Mouse (Mus musculus) frontal cortex, postnatal 10 days (tissue): ENCODE measurements around the gene Dbil5.

Experiments
- DNase-seq, 2 experiments: peaks; one replicate each; pipeline ENCODE4 v3.0.0; 2022; ENCODE audit warnings: low spot score in 2 of 2, mixed read lengths in 1 of 2

Gene Dbil5

DNA sequence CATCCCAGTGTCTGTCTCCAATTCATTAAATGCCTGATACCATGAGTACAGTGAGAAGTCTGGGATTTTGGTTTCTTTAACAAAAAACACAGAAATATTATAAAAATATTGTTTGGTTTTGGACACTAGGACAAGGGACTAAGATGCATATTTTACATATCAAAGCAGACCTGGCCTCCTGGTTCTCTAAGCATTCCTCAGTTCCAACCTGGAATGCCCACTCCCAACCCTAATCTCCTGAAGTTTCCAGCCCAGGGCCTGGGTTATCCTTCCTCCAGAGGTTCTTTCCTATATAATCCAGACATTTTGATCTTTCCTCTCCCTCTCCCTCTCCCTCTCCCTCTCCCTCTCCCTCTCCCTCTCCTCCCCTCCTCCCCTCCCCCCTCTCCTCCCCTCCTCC is 7.6 kb downstream of the Dbil5 start:
- no peak for DNase-seq

DNA sequence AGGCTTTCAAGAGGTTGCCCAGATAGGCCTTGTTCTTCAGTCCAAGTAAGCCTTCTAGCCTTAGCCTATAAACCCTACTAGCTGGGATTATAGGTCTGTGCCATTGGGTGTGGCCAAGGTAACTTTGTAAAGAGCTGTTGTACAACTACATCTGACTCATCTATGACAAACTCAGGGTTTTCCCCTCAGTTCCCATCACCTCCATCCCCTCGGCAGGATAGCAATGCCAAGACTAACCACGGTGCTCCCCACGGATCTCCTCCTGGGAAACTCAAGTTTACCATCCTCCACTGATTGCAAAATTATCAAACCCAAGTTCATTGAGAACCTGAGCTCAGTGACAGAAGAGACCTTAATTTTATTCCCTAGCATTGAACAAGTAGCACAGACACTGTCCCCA is 18.7 kb downstream of the Dbil5 start:
- no peak for DNase-seq

DNA sequence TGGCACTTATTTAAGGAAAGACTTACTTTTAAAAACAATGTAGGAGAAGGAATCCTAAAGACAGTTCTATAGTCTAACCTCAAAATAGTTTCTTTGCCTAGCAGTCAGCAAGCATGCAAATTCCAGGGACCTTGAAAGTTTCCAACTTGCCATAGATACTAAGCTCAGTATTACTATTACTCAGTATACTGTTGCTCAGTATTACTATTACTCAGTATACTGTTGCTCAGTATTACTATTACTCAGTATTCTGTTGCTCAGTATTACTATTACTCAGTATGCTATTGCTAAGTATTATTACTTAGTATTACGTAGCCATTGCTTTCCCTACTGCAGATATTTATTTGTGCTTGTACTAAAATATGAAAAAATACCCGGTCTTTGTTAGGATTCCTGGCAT is 22.3 kb downstream of the Dbil5 start:
- DNase-seq, result no peak

DNA sequence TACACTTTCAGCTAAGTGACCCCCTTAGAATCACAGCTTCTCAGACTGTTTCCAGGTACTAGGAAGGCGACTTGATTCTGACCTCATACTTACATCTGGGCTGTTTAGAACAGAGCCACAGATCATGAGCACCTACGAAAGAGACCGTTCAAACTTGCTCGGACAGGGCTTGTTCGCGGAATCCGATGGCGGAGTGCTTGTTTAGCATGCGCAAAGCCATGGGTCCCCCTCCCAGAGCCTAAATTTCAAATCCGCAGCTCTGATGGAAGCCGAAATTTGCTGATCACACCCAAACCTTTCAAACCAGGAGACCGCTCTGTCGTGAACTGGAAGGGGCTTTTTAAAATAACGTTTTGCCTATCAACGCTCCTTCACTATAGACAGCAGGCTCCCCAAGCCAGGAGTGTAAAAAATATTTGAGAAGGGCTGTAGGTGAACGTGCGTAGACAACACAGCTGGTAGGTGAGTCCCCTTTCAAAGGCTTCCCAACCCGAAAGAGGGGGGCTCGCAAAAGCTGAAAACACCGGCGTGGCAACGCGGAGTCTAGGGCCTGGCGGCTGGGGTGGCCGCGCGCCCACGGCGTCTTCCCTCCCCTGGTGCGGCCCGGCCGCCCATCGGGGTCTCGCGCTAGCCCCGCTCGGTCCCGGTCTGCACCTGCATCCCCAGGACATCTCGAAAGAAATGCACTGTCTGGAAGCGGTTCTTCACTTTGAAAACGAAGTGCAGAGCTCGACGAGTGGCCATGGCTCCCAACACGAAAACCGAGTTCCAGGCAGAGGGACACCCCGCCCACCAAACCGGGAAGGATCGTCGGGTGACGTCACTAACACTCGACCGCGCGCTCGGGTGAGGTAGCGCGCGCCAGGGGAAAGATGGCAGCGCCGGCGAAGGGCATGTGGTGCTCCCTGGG is 25.7 kb downstream of the Dbil5 start, which contains the start of the genes Mrm3 and Glod4:
TSS of gene Mrm3 (plus strand) at position 815 of the 910 bp plus-strand sequence.
TSS of gene Glod4 (minus strand) at position 825 of the 910 bp plus-strand sequence.
- DNase-seq, result peak; percentile 82 to 93

DNA sequence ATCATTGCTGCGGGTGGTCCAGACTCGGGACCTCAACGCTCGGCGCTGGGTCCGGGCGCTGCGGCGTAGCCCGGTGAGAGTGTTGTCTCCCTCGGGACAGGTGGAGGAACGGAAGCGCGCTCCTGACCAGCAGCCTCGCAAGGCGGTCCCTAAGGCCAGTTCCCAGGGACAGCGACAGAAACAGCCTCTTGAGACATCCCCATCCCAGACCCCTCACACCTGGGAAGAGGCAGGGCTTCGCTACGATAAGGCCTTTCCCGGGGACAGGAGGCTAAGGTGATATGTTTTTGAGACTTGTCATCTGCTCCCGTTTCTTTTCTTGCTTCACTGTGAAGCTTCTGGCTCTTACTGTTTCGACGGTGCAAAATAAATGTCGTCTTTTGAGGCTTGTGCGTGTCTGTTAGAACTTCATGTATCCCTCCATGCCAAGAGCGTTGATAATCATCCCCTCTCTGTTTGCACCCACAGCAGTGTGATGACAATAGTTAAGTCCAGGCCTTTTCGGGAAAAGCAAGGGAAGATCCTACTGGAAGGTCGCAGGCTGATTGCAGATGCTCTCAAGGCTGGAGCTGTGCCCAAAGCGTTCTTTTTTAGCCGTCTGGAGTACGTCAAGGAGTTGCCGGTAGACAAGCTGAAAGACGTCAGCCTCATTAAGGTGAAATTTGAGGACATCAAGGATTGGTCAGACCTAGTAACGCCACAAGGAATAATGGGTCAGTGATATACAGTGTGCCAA is 26.6 kb downstream of the Dbil5 start:
- no peak for DNase-seq

DNA sequence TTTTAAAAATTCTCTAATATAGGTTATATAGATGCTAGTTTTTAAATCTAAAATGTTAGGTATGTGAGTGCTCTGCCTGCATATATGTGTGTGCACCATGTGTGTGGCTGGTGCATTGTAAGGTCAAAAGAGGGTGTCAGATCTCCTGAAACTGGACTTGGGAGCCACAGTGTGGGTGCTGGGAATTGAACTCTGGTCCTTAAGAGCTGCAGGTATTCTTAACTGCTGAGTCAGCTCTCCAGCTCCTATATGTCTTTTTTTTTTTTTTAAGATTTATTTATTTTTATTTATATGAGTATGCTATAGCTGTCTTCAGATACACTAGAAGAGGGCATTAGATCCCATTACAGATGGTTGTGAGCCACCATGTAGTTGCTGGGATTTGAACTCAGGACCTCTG is 29.0 kb downstream of the Dbil5 start:
- no peak for DNase-seq

DNA sequence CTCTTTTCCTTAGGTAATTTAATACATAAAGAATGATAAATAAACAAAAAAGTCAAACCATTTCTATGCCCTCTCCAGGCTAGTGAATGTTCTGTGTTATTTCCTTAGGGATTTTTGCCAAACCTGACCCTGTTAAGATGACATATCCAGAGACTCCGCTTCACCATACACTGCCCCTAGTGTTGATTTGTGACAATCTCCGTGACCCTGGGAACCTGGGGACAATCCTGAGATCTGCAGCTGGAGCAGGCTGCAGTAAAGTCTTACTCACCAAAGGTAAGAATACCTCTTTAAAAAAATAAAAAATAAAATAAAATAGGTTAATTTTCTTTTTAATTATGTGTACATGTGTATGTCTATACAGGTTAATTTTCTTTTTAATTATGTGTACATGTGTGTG is 29.8 kb downstream of the Dbil5 start:
- no peak for DNase-seq

DNA sequence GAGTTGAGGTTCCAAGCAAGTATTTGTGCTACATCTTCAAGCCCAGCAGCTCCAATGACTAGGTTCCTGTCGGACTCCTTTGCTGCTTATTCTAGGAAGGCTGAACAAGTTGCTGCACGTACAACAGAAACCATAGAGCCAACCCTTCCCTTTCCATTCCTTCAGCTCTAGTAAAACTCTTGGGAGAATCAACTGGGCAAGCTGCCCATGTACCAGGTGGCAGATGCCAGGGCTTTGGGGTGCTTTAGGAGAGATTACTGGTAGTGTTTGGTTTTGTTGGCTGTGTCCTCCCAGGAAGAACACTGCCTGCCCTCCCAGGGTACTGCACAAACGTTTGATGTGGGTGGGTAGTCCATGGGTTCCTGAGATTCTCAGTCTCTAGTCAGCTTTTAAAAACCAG is 34.6 kb downstream of the Dbil5 start:
- DNase-seq, result no peak

DNA sequence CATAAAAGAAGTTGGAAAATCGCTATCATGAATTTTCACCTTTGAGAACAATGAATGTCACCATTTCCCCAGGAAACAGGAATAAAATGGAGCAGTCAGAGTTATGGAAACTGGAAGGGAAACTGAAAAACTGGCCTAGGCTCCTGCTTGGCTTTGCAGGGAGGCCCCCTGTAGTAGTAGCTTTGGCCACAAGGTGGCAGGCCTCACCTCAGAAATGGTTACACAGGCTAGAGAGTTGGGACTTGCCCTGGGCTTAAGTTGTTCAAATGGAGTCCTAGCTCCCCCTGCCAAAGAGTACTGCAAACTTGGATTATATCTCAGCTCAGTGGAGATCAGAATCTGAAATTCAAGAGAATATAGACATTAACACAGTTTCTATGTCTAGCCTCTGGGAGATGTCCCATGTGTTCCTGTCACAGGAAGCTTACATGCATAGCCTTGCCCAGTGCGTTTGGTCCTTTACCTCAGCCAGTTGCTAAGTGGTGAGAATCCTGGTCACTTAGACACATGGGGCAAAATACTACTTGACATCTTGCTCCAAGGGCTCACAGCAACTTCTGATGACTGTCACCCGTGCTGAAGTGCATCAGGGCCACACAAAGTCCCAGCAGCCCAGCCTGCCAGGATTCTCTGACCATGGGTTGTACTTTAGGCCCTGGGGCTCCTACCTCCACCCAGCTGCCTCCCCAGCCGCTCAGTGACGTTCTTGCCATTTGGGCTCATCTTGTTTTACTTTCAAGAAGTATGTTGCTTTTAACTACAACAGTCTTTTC is 35.9 kb downstream of the Dbil5 start:
- peak; percentile 54 to 80 for DNase-seq

DNA sequence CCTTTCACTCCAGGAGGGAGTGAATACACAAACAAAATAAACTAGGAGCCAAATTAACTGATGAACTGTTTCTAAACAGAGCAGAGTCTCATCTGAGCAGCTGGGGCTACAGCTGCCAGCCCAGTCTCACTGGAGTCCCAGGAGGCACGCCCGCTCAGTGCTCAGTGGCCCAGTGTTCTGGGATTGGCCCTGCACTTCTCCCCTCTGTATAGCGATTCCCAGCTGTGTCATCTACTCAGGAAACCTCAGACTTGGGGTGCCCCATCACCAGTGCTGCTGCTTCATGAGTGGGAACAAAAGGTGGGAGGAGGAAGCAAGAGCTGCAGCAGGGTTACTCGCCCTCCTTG is 36.5 kb downstream of the Dbil5 start:
- DNase-seq, result no peak

DNA sequence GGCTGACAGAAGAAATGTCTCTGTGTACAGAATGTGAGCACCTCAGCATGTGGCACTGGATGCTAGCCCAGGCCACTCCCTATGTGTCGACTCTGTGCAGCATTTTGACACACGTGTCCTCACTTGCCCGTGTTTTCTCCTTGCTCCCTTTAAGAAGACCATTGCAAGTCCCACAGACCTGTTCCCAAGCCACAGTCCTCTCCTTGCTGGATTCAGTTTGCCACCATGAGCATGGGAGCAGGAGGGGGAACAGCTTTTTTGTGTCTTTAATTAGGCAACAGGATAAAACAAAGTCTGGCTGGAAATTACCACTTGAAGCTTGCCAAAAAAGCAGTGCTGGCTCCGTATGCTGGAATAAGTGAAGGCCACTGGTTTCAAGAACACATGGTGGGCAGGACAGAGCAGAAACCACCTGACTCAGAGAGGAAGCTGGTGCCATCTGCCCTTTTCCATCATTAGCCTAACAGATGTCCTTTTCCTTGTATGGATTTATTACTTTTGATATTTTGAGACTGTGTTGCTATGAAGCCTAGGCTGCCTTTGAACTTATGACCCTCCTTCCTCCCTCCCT is 38.1 kb downstream of the Dbil5 start:
- DNase-seq, result peak in 1 of 2 experiments; percentile 45

DNA sequence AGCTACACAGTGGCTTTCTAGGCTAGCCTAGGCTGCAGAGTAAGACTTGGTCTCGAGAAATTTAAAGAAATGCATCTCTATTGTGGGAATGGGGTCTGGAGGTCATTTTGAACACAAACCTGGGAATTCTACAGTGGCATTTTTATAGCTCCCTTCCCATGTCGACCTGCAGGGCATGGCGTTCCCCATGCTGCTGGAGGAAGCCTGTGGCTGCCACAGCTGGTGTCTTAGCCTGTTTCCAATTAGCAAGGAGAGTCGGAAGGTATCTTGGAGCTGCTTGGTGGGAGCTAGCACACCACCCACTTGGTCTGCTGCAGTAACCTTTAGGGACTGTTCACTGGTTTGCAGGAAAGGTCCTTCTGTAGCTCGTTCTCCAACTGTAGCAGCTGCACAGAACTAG is 38.7 kb downstream of the Dbil5 start:
- no peak for DNase-seq

DNA sequence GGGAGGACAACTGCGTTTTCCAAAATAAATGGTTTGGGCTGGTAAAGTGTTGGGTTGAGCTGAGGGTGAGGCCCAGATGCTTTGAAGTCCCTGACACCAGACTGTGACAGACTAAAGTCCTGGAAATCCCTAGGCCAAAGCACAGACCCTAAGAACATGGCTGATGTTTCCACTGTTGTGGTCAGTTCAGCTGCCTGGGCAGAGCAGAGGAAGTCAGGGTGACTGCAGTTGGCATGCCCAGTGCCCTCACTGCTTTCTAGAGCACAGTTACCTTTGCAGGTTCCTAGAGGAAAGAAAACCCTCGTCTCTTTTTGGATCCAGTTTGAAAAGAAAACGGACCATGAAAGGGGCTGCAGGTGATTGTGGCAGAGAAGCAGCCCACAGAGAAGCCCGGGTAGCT is 40.0 kb downstream of the Dbil5 start:
- DNase-seq, result no peak

DNA sequence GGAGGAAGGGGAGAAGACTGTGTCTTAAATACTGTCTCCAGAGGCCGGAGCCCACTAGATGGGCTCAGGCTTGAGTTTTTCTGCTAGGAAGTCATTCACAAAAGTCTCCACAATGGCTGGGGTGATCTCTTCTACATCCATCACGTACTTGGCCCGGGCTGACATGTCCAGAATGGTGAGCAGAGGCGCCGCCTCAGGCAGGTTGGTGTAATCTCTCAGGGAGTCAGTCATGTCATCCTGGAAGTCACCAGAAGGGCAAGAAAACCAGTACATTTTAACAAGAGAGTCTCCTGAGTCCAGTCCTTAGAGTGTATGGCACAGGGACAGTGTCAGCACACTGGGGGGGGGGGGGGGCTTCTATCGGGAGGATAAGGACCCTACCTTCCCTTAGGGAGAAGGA is 41.1 kb downstream of the Dbil5 start:
- no peak for DNase-seq

DNA sequence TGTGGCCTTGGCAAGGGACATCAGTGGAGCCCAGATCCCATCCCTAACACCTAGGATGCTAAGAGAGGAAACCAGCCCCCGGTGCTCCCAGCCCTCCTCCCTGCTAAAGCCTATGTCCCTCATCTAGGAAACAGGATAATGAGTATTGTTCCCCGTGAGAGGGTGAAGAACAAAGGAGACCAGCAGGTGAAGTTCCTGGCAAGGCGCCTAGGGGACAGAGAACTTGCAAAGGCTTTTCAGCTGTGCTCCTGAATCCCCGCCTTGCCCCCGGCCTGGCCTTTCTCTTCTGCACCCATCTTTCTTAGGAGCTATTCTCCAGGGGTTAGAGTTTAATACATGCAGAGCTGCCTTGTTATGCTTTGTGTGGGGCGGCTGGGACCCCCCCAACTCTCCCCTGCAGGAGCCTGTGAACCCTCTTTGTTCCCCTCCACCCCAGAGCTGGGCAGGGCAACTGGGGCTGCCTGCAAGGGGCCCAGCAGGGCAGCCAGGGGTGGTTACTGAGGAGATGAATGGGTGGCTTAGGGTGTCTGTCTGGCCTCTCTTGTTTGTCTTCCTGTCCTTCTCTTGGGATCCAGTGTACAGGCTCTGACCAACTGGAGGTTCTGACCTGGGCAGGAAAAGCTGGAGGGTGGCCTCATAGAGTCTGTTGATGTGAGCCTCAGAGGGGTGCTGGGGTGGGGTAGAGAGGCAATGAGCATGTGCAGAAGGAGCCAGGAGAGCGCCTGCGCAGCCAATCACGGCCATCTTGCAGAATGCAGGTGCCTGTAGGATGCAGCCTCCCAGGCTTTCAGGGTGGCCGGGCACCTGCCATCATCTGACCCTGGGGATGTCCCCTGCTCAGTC is 43.0 kb downstream of the Dbil5 start:
- no peak for DNase-seq

DNA sequence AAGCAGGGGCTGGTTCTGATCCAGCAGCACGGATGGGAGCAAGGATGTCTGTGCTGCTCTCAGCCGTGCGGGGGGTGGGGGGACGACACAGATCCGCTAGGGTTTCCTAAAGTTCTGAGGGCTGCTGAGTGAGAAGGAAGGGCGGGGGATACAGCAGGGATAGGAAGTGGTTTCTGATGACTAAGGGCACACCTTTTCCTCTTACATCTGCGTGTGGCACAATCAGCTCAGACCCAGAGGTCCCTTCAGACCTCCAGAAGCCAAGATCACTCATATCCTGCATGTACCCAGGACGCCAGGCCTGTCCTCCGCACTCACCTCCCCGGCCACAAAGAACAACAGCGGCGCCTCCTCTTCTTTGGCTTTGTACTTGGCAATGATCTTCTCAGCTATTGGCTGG is 43.8 kb downstream of the Dbil5 start:
- no peak for DNase-seq

DNA sequence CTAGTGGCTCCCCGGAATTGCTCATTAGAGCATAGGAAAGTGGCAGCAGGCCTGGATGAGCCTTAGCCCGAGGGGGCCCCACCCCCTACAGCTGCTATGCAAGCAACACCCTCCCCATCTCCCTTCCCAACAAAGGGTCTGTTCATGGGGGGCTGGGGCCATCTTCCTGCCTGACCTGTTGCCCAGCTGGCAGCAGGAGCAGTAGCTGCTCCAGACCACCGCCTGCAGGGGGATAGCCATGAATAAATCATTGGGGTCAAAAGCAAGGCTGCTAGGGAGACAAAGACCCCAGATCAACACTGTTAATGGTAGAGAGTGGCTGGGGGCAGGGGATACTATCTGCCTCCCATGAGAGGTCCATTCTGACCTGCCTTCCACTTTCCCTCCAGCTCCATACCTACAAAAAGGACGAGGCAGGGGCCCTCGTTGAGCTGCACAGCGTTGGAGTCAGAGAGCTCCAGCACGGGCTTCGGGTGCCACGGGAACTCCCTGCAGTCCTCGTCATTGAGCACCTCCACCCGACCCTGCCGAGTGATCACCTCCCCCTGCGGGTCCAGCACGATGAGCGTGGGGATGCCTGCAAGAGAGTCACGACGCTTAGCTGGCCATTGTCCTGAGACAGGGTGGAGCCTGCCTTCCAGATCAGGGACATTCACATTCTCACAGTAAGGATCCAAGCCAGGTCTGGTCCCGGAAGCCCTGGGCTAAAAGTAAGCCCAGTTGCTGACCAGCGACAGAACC is 45.4 kb downstream of the Dbil5 start:
- DNase-seq, result no peak

DNA sequence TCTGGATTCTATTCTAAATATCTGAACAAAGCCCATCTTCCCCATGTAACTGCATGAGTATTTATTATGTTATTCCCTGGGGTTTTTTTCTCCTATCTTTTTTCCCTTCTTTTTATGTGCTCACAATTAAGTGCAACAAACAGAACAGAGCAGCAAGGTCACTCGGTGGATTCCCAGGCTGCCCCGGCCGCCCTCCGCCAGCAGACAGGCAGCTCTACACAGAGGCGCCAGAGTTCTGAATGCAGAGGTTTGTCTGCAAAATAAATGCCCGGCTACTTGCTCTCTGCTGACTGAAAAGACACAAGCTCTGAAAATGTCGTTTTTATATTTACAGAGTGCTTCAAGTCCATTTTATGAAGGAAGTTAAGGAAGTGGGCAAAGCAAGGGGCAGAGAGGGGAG is 50.1 kb downstream of the Dbil5 start:
- no peak for DNase-seq

DNA sequence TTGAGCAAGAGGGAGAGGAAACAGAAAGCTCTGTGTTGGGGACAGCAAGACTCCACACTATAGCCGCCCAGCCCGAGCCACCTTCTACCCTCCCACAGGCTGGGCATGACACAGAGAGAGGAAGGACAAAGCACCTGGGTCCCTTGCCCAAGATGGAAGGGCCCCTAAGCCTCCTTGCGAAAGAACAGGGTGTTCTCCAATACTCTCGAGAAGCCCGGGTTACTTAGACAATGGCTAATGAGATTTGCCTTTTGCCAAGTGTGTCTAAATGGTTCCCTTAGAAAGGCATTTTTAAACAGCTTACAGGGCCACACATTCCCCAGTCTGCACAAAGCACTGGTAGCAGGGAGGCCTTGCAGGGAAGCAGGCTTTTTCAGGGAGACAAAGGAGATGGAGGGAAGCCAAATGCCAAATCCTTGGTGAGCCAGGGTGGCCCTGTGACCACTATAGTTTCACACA is 50.6 kb downstream of the Dbil5 start:
- no peak for DNase-seq
